Mouse (Mus musculus) splenic B cell, adult 2 months (primary cell): ENCODE data around the gene Hdhd5.
A peak's percentile ranks its signal among the peaks of the same experiment; 100 is the strongest.

ENCODE experiments used
- DNase-seq: peaks from one replicate; pipeline ENCODE4 v3.0.0-alpha.2; 2011; ENCODE audit warnings: low read depth, low spot score
- H3K27me3 ChIP-seq: 2 replicates; pipeline ENCODE4 v1.6.1; 2012; ENCODE audit warnings: mild to moderate bottlenecking, low read length, moderate library complexity, mixed read lengths; ENCODE audit not compliant: control insufficient read depth, poor library complexity, insufficient read depth, severe bottlenecking
- H3K36me3 ChIP-seq: 2 replicates; pipeline ENCODE4 v1.6.1; 2012; ENCODE audit warnings: mild to moderate bottlenecking, low read length, moderate library complexity, mixed read lengths; ENCODE audit not compliant: control insufficient read depth, poor library complexity, insufficient read depth, severe bottlenecking

Hdhd5 gene

GRCm38 (mm10) chr6:120531020-120531965 is at the start of gene Hdhd5:
Hdhd5 (minus strand) TSS chr6:120531319.
- Histone ChIP-seq H3K36me3 (no peaks in the 10 kb centered on the region), H3K27me3 (no peaks in the 10 kb centered on the region)
- DNase-seq, result peak; percentile 96

GRCm38 (mm10) chr6:120580713-120581015 is 49.5 kb upstream of the Hdhd5 start:
- H3K36me3 ChIP-seq, result no peaks in the 10 kb centered on the region
- DNase-seq, result no peak
- H3K27me3 ChIP-seq, result no peaks in the 10 kb centered on the region

- peak; percentile 89 for DNase-seq
- H3K36me3 ChIP-seq, result no peaks in the 10 kb centered on the region
- H3K27me3 ChIP-seq, result no peaks in the 10 kb centered on the region
These were observed 49.0 kb upstream of the Hdhd5 start for GRCm38 (mm10) chr6:120579831-120580712.

- Histone ChIP-seq H3K27me3 (no peaks in the 10 kb centered on the region), H3K36me3 (no peaks in the 10 kb centered on the region)
- DNase-seq, result peak; percentile 80
These were observed 48.2 kb upstream of the Hdhd5 start for GRCm38 (mm10) chr6:120579110-120579830.

- H3K27me3 ChIP-seq, result no peaks in the 10 kb centered on the region
- H3K36me3 ChIP-seq, result no peaks in the 10 kb centered on the region
- DNase-seq, result no peak
These were observed 47.4 kb upstream of the Hdhd5 start for GRCm38 (mm10) chr6:120578471-120578870.

GRCm38 (mm10) chr6:120572372-120572771 is 41.3 kb upstream of the Hdhd5 start:
- DNase-seq, result peak; percentile 48
- Histone ChIP-seq H3K27me3 (no peaks in the 10 kb centered on the region), H3K36me3 (no peaks in the 10 kb centered on the region)

GRCm38 (mm10) chr6:120568257-120568656 is 37.1 kb upstream of the Hdhd5 start:
- no peaks in the 10 kb centered on the region for H3K27me3 ChIP-seq
- DNase-seq, result no peak
- no peaks in the 10 kb centered on the region for H3K36me3 ChIP-seq

- DNase-seq, result peak; percentile 96
- Histone ChIP-seq H3K27me3 (no peaks in the 10 kb centered on the region), H3K36me3 (no peaks in the 10 kb centered on the region)
These were observed 36.1 kb upstream of the Hdhd5 start for GRCm38 (mm10) chr6:120566911-120567909.

- no peaks in the 10 kb centered on the region for H3K36me3 ChIP-seq
- H3K27me3 ChIP-seq, result no peaks in the 10 kb centered on the region
- DNase-seq, result no peak
These were observed 25.5 kb upstream of the Hdhd5 start for GRCm38 (mm10) chr6:120556641-120557040.

GRCm38 (mm10) chr6:120555983-120556567 is 25.0 kb upstream of the Hdhd5 start:
- no peak for DNase-seq
- no peaks in the 10 kb centered on the region for H3K36me3 ChIP-seq

GRCm38 (mm10) chr6:120555152-120555551 is 24.0 kb upstream of the Hdhd5 start:
- DNase-seq, result no peak
- Histone ChIP-seq H3K36me3 (no peaks in the 10 kb centered on the region), H3K27me3 (no peaks in the 10 kb centered on the region)

More at GRCm38 (mm10) chr6:120555983-120556567, 25.0 kb upstream of the Hdhd5 start:
- H3K27me3 ChIP-seq, result no peaks in the 10 kb centered on the region

GRCm38 (mm10) chr6:120550173-120550572 is 19.1 kb upstream of the Hdhd5 start:
- Histone ChIP-seq H3K36me3 (no peaks in the 10 kb centered on the region), H3K27me3 (no peaks in the 10 kb centered on the region)
- DNase-seq, result no peak

- no peaks in the 10 kb centered on the region for H3K27me3 ChIP-seq
- H3K36me3 ChIP-seq, result no peaks in the 10 kb centered on the region
These were observed 17.5 kb upstream of the Hdhd5 start for GRCm38 (mm10) chr6:120548581-120548980.

More at GRCm38 (mm10) chr6:120548581-120548980, 17.5 kb upstream of the Hdhd5 start:
- no peak for DNase-seq
